Mouse (Mus musculus) cerebellum, adult 2 months (tissue): ENCODE data around the gene Tmem164.

Experiments used
- CTCF ChIP-seq: fragments of 200-500 bp; IDR thresholded peaks from 2 replicates; pipeline ENCODE4 v1.5.1; 2011; ENCODE audit warnings: low read depth, mild to moderate bottlenecking, control low read depth, low read length, moderate library complexity, borderline replicate concordance; ENCODE audit not compliant: insufficient read depth
- POLR2A ChIP-seq: fragments of 200-500 bp; IDR thresholded peaks from 2 replicates; pipeline ENCODE4 v1.6.1; 2011; ENCODE audit warnings: low read length, control low read depth, borderline replicate concordance; ENCODE audit not compliant: insufficient read depth

GRCm38 (mm10) chrX:142833164-142833796 lies 152.1 kb downstream of the Tmem164 start:
- TF ChIP-seq POLR2A (no peak), CTCF (no peak)
